Mouse (Mus musculus) thymus, adult 2 months (tissue): ENCODE results near the gene Lbhd2.

ENCODE experiments used
- CTCF ChIP-seq: fragments of 200-500 bp; IDR thresholded peaks from 2 replicates; pipeline ENCODE4 v1.5.1; 2012; ENCODE audit warnings: mild to moderate bottlenecking, control low read depth, low read length, moderate library complexity, borderline replicate concordance; ENCODE audit not compliant: control insufficient read depth, poor library complexity, insufficient read depth; ENCODE audit errors: extremely low read depth
- POLR2A ChIP-seq: fragments of 200-500 bp; IDR thresholded peaks from 2 replicates; pipeline ENCODE4 v1.6.1; 2012; ENCODE audit warnings: mild to moderate bottlenecking, low read length, control low read depth, moderate library complexity; ENCODE audit not compliant: control insufficient read depth, poor library complexity, insufficient read depth; ENCODE audit errors: extremely low read depth

DNA sequence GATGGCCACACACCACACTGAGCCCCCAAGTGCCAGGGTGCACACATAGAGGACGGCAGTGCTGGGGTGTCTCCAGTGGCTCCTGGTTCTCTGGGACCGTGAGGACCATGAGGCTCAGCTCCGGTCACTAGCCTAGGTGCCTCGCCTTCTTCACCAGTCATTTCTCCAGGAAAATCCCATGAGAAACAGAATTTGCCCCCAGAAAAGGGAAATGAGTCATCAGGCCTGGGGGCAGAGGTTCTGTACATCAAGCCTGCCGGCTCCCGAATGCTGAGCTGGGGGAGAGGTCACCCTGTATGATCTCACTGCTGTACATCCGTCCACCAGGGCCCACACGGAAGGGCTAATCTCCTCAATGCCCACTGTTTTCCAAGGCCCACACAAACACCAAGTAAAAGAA, 49.3 kb downstream of the Lbhd2 start:
- TF ChIP-seq POLR2A = no peak
- no peak for TF ChIP-seq CTCF
